Mouse (Mus musculus) megakaryocyte, adult 5-6 weeks (primary cell): Measurements from ENCODE around the gene Errfi1. TPM values are rescaled to one million over a fixed set of nuclear protein-coding genes. Genes with fewer than 3 reads are reported as not detected.
A peak's percentile ranks its signal among the peaks of the same experiment; 100 is the strongest.
"Not testable (repeated sequence)": the region's sequence is repeated elsewhere in the genome, so short reads cannot be mapped to it uniquely, and the experiment has no call there.

Experiments
- ATAC-seq: 2 replicates; pipeline ENCODE4 v1.8.0; 2016; ENCODE audit warnings: mild to moderate bottlenecking, inconsistent platforms; ENCODE audit not compliant: poor library complexity, severe bottlenecking
- total RNA-seq, 2 experiments: library from RNA; stranded (forward) in 1 of 2; stranded (reverse) in 1 of 2; fragments of 153-499, 151-499 nt in 1 of 2; fragments of 221-1000, 200-1000 nt in 1 of 2; gene quantifications; 2 replicates each; pipeline versions ENCODE4 v1.2.3 to v1.2.4; 2015 to 2017

The Errfi1 gene
- total RNA-seq, 2 experiments from 2014 or later = 3.4 to 3.7 TPM

DNA sequence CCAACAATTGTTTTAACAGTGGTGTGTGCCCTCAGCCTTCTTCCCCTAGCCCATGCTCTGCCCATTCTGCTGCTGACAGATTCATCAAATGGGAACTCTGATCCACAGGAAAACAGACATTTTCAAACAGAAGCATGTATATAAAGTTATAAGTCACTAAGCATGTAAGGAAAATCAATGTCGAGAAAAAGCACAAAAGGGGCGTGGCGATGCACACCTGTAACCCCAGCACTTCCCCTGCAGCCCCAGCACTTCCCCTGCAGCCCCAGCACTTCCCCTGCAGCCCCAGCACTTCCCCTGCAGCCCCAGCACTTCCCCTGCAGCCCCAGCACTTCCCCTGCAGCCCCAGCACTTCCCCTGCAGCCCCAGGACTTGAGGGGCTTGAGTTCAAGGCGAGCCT, 20.7 kb downstream of the Errfi1 start:
- ATAC-seq = peak; percentile 51

GRCm38 (mm10) chr4:150875393-150875792, 21.7 kb downstream of the Errfi1 start:
- ATAC-seq = no peak

GRCm38 (mm10) chr4:150879631-150880030, 25.9 kb downstream of the Errfi1 start:
- no peak for ATAC-seq

- no peak for ATAC-seq
Measured at GRCm38 (mm10) chr4:150880364-150880763, 26.6 kb downstream of the Errfi1 start.

DNA sequence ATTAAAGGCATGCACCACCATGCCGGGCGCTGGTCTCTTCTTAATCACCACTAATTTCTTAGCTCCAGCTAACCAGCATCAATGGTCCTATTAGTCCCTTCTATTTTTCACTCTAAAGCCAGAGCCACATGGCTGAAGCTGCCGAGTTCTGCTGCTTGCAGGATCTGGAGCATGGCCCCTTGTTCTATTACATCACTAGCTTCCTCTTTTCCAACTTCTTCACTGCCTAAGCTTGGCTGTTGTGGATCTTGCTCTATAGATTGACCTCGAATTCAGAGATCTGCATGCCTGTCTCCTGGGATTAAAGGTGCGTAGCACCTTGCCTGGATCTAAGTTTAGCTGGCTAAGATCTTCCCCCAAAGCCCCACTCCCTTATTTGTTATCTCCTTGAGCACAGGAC, 28.9 kb downstream of the Errfi1 start:
- no peak for ATAC-seq

DNA sequence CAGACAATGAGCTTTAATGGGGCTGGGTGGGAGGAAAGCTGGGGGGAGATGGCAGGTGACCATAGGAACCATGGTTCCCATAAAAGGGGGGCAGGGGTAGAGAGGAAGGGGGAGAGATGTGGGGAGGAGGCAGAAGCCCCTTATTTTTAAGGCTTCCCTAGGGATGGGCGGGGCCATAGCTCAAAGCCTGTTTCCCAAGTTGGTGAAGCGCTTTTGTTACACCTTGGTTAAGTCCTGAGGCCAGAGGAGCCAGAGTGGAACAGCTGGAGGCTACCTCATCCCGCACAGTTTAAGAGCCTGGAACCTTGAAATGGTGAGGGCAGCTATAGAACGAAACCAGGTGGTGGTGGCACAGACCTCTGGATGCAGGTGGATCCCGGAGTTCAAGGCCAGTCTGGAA, 34.2 kb downstream of the Errfi1 start:
- no peak for ATAC-seq

GRCm38 (mm10) chr4:150888492-150888891, 34.8 kb downstream of the Errfi1 start:
- ATAC-seq = no peak

- ATAC-seq = no peak
Measured at GRCm38 (mm10) chr4:150889273-150889954, 35.7 kb downstream of the Errfi1 start.

DNA sequence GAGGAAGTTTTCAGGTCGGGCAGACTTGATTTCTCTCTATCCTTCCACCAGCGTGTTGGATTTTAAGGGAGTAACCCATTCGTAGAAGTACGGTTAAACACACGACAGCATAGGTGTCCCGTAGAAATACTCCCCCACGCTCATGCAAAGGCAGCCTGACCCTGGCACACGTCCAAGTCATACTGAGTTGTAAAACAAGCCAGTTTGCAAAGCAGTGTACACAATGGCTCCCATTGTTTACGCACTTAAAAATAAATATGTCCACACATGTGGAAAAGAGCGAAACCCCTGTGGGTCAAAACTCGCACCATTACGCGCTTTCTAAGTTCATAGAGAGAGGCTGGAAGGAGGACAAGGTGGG, 36.2 kb downstream of the Errfi1 start:
- ATAC-seq = no peak

DNA sequence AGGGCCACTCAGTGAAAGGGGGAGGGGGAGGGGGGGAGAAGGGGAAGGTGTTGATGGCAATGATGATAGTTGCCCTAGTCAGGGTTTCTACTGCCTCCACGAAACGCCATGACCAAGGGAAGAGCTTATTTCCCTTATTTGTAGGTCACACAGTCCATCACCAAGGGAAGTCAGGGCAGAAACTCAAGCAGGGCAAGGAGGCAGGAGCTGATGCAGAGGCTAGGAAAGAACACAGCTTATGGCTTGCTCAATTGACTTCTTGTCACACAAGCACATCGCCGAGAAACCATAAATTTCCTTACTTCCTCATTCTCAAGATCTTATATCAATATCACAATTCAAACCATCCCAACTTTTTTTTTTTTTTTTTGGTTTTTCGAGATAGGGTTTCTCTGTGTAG, 37.6 kb downstream of the Errfi1 start:
- ATAC-seq = peak; percentile 60

DNA sequence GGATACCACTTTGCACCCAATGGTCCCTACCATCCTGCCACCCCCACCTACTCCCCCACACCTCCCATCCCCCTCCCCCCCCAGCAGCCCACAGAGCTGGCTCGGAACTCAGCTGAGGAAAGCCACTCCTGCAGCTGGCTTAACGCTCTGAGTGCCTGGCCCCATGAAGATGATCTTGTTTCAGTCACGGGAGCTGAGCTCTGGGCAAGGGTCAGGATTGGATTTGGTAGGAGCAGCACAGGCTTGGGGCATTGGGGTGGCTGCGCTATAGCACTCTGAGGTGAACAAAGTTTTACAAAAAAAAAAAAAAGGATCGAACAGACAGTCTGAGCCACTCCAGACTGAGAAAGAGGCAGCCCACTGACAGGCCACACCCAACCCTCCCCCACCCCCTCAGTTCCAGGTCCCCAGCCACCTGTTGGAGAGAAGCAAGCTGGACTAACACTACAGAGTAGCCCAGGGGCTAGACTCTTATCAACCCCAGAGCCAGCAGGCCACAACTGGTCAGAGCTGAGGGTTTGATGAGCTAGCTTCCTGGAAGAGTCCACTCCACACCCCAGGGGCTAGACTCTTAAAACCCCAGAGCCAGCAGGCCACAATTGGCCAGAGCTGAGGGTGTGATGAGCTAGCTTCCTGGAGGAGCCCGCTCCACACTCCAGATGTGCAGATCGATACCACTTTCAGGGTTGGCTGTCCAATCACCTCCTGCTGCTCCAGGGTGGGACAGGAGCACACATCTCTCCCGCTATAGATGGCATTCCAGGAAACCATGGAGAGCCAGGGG, 41.2 kb downstream of the Errfi1 start:
- no peak for ATAC-seq

DNA sequence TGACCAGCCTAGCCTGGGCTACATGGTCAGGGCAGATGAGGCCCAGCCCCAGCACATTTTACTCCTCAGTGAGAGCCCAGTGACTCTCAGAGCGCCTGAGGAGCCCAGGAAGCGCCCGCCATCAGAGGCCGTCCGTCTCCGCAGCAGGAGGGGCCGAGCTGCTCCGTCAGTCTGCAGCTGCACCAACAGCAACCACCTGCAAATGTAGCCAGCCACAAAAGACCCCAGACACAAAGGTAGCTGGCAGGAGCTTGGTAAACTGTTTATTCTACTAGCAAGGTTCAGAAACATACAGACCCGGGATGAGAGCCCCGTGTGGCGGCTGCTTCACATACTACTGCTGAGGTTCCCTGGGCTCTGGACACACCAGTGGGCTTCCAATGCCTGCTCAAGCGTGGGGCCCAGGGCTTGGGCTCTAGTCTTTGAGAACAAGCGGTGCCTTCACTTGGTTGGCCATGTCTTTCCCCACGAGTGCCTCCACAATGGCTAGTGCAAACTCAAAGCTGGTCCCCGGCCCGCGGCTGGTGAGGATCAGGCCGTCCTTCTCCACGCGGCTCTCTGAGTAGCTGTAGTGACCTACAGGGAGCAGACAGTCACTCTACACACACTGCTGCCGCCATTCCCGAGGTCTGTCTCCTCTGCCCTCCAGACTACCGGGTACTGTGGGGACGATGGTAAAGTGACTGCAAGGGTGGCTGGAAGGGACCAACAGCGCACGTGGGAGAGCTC, 43.3 kb downstream of the Errfi1 start:
- ATAC-seq = no peak

DNA sequence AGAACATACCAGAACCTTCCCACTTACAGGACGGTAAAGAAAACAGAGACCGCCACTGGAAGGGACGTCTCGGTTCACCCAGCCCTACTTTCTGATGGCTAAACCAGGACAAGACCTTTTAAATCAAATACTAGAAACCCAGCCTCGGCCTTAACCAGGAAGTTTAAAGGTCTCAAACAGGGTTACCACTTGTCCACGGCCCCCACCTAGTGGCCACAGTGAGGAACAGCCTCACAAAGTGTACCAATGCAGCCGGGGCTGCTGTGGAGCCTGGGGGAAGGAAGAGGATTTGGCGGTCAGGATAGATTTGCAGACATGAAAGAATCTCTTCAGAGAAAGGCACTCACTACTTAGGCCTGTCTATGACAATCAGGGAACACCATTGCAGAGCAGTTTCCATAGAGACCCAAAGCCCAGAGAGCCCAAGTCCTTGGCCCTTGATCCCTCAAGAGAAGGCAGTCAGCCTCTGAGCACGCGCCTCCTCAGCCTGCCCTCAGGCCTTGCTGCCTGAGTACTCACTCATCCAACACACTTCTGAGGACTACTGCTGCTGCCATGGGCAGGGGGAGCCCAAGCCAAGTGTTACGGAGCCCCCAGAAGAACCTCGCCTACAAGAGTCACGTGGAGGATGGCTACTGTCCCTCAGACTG, 45.1 kb downstream of the Errfi1 start:
- peak; percentile 91 for ATAC-seq

DNA sequence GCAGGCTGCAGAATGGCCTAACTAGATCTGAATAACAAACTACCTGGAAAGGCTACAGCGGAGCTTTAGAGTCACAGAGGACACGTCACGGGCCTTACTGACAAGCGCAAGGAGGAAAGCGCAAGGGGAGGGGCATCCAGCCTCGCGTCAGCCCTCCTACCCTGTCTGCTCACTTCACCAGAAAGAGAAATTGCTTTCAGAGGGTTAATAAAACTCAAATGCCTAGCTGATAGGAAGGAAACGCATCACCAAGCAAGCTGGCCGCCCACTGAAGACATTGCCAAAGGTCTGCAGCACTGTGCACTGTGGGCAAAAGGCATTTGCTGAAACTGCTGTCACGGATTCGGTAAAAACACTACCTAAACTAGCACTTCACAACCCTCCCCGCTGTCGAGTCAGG, 46.8 kb downstream of the Errfi1 start:
- no peak for ATAC-seq

- ATAC-seq = peak; percentile 77
Measured at GRCm38 (mm10) chr4:150901651-150902050, 47.9 kb downstream of the Errfi1 start.

GRCm38 (mm10) chr4:150902062-150902461, 48.3 kb downstream of the Errfi1 start:
- no peak for ATAC-seq

- no peak for ATAC-seq
Measured at GRCm38 (mm10) chr4:150903091-150903742, 49.5 kb downstream of the Errfi1 start.

GRCm38 (mm10) chr4:150907099-150907498, 53.4 kb downstream of the Errfi1 start:
- no peak for ATAC-seq

- not testable (repeated sequence) for ATAC-seq
Measured at GRCm38 (mm10) chr4:150908512-150908911, 54.8 kb downstream of the Errfi1 start.

- peak; percentile 68 for ATAC-seq
Measured at GRCm38 (mm10) chr4:150909451-150910156, 55.9 kb downstream of the Errfi1 start.
